Mouse (Mus musculus) frontal cortex, adult (tissue): ENCODE results near the gene Ppfibp1.

Source experiments
- ATAC-seq: cut with Nextera tagmentation; 2 replicates; pipeline ENCODE4 v1.9.2; 2017; ENCODE audit warnings: mild to moderate bottlenecking, moderate library complexity, mixed read lengths; ENCODE audit not compliant: low TSS enrichment

Ppfibp1 gene

GRCm38 (mm10) chr6:146995878-146996277 is 107.6 kb downstream of the Ppfibp1 start:
- no peak for ATAC-seq

GRCm38 (mm10) chr6:146997006-146997405 is 108.7 kb downstream of the Ppfibp1 start:
- ATAC-seq = no peak

GRCm38 (mm10) chr6:146998710-146999109 is 110.4 kb downstream of the Ppfibp1 start:
- ATAC-seq = peak; percentile 53

- ATAC-seq = peak; percentile 93
Observed at GRCm38 (mm10) chr6:146999302-146999701, 111.0 kb downstream of the Ppfibp1 start.

GRCm38 (mm10) chr6:146999755-147000154 is 111.5 kb downstream of the Ppfibp1 start:
- ATAC-seq = peak; percentile 78

GRCm38 (mm10) chr6:147008148-147008547 is 119.9 kb downstream of the Ppfibp1 start:
- no peak for ATAC-seq

- ATAC-seq = no peak
Observed at GRCm38 (mm10) chr6:147010358-147010757, 122.1 kb downstream of the Ppfibp1 start.

- ATAC-seq = no peak
Observed at GRCm38 (mm10) chr6:147010811-147011520, 122.7 kb downstream of the Ppfibp1 start.

GRCm38 (mm10) chr6:147011555-147011954 is 123.3 kb downstream of the Ppfibp1 start:
- no peak for ATAC-seq

GRCm38 (mm10) chr6:147011977-147012376 is 123.7 kb downstream of the Ppfibp1 start:
- no peak; the same call in 1 of the 2 replicates for ATAC-seq

GRCm38 (mm10) chr6:147013546-147013945 is 125.3 kb downstream of the Ppfibp1 start:
- ATAC-seq = no peak

GRCm38 (mm10) chr6:147017906-147018305 is 129.6 kb downstream of the Ppfibp1 start:
- no peak for ATAC-seq

- no peak for ATAC-seq
Observed at GRCm38 (mm10) chr6:147018364-147018763, 130.1 kb downstream of the Ppfibp1 start.

GRCm38 (mm10) chr6:147021181-147021580 is 132.9 kb downstream of the Ppfibp1 start:
- no peak for ATAC-seq

- peak; percentile 81 for ATAC-seq
Observed at GRCm38 (mm10) chr6:147022375-147023132, 134.3 kb downstream of the Ppfibp1 start.

- ATAC-seq = no peak
Observed at GRCm38 (mm10) chr6:147023133-147023395, 134.8 kb downstream of the Ppfibp1 start.

GRCm38 (mm10) chr6:147023568-147023967 is 135.3 kb downstream of the Ppfibp1 start:
- no peak for ATAC-seq

GRCm38 (mm10) chr6:147024761-147025160 is 136.5 kb downstream of the Ppfibp1 start:
- ATAC-seq = no peak

- peak; percentile 56; the same call in 1 of the 2 replicates for ATAC-seq
Observed at GRCm38 (mm10) chr6:147028396-147028795, 140.1 kb downstream of the Ppfibp1 start.

- ATAC-seq = peak; percentile 47
Observed at GRCm38 (mm10) chr6:147029591-147029990, 141.3 kb downstream of the Ppfibp1 start.

GRCm38 (mm10) chr6:147030096-147030885 is 142.0 kb downstream of the Ppfibp1 start:
- ATAC-seq = peak; percentile 32; the same call in 1 of the 2 replicates

- no peak for ATAC-seq
Observed at GRCm38 (mm10) chr6:147032303-147032925, 144.1 kb downstream of the Ppfibp1 start, which contains the start of gene Rep15. Gene Rep15 (plus strand): TSS chr6:147032584.
